Mouse (Mus musculus) olfactory bulb, adult 2 months (tissue): ENCODE measurements at regions not wholly inside any gene's neighbourhood (a gene's known extent, or its start where the extent isn't known, plus 50 kb on each side); places are given as distances from the start of the nearest gene placed in this dataset.

Source experiments
- H3K27ac ChIP-seq: fragments of 200-500 bp; 2 replicates; pipeline ENCODE4 v1.5.1; 2012; ENCODE audit warnings: low read depth, low read length; ENCODE audit not compliant: insufficient read depth
- H3K4me1 ChIP-seq: fragments of 200-500 bp; 2 replicates; pipeline ENCODE4 v1.6.1; 2012; ENCODE audit warnings: low read length; ENCODE audit not compliant: control insufficient read depth, insufficient read depth
- H3K4me3 ChIP-seq: fragments of 200-500 bp; 2 replicates; pipeline ENCODE4 v1.5.1; 2012; ENCODE audit warnings: mild to moderate bottlenecking, low read depth, low read length, moderate library complexity; ENCODE audit not compliant: insufficient read depth
- CTCF ChIP-seq: fragments of 200-500 bp; IDR thresholded peaks from 2 replicates; pipeline ENCODE4 v1.5.1; 2012; ENCODE audit warnings: low read depth, mild to moderate bottlenecking, low read length, moderate library complexity; ENCODE audit not compliant: insufficient read depth
- POLR2A ChIP-seq: fragments of 200-500 bp; IDR thresholded peaks from 2 replicates; pipeline ENCODE4 v1.6.1; 2012; ENCODE audit warnings: mild to moderate bottlenecking, low read depth, low read length, moderate library complexity; ENCODE audit not compliant: insufficient read depth
- WGBS: fragments of 180-500 bp; shearing (Covaris S2); methylation state at CpG from one replicate; pipeline ENCODE4 v1.1.7; 2018; 5-methylcytosine and 5-hydroxymethylcytosine counted together

DNA sequence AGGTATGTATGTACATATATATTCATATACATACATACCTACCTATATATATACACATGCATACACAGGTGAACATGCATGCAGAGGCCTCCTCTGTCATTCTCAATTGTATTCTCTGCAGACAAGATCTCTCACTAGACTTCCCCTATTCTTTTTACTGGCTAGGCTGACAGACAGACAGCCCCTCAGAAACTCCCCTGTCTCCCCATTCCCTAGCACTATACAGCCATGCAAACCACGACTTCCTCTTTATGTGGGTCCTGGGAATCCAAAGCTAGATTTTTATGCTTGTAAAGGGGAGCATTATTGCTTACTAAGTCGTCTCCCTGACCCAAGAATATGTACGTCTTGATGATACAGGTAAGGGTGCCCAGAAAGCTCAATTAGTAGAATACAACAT, 86.9 kb downstream of the Fam124b start:
- H3K4me1 ChIP-seq: no peaks in the 10 kb centered on the region
- TF ChIP-seq CTCF: no peak
- TF ChIP-seq POLR2A: no peak
- H3K4me3 ChIP-seq: no peak overlapping the region
- WGBS: 89% methylated on average over 3 of the region's 3 CpGs
- H3K27ac ChIP-seq: no peak overlapping the region

DNA sequence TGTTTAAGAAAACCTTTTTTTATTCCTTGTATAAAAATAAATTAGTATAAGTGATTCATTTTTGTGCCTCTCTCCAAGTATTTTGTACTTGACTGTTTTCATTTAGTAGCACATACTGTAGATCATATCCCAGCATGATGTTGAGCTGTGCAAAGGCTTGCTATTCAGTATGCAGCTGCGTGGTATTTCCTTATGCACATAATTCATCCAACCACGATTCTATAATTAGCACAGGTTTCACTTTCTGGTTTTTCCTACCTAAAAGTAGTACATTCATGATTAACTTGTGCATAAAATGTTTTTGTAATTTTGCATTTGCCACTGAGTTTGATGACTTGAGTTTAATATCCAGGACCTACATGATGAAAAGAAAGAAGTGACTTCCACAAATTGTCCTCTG, 94.3 kb downstream of the Fam124b start:
- WGBS: 56% methylated on average over 2 of the region's 2 CpGs

GRCm38 (mm10) chr1:80115913-80116312, 102.4 kb downstream of the Fam124b start:
- TF ChIP-seq CTCF (no peak), POLR2A (no peak)
- 39% methylated on average over 2 of the region's 2 CpGs for WGBS
- H3K4me1 ChIP-seq: no peaks in the 10 kb centered on the region
- H3K27ac ChIP-seq: no peak overlapping the region
- H3K4me3 ChIP-seq: no peak overlapping the region

More for the DNA sequence above, 94.3 kb downstream of the Fam124b start:
- H3K4me3 ChIP-seq: no peak overlapping the region
- no peak for TF ChIP-seq CTCF
- TF ChIP-seq POLR2A: no peak
- H3K27ac ChIP-seq: no peak overlapping the region
- H3K4me1 ChIP-seq: peaks cover 5% of the 10 kb centered on the region

- Histone ChIP-seq H3K27ac (no peak overlapping the region), H3K4me1 (no peaks in the 10 kb centered on the region), H3K4me3 (no peak overlapping the region)
- WGBS: 84% methylated on average over 2 of the region's 2 CpGs
- TF ChIP-seq POLR2A (no peak), CTCF (no peak)
Measured at GRCm38 (mm10) chr1:80107747-80108476, 110.4 kb downstream of the Fam124b start.

GRCm38 (mm10) chr1:80106269-80106668, 112.0 kb downstream of the Fam124b start:
- 84% methylated on average over 2 of the region's 2 CpGs for WGBS
- TF ChIP-seq CTCF (no peak), POLR2A (no peak)
- Histone ChIP-seq H3K4me3 (no peak overlapping the region), H3K27ac (no peak overlapping the region), H3K4me1 (no peaks in the 10 kb centered on the region)

DNA sequence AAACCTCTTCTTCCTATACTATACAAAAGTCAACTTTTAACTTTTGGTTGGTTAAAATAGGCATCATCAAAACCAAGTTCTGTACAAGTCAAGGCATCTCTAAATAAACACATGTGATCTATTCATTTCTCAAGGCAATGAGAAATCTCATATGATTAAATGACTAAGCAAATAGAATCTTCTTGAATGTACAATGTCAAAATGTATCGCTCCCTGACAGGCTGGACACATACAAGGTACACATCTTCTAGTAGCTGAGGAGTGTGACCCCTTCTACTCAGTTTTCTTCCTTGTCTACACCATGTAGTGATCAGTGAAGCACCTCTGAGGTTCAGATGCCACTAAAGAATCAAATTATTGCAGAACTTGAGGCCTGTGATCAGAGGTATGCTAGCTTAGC, 120.0 kb downstream of the Fam124b start:
- no peaks in the 10 kb centered on the region for H3K4me1 ChIP-seq
- H3K27ac ChIP-seq: no peak overlapping the region
- H3K4me3 ChIP-seq: no peak overlapping the region
- TF ChIP-seq CTCF (no peak), POLR2A (no peak)
- WGBS: 98% methylated on average over 1 of the region's 1 CpGs

GRCm38 (mm10) chr1:80091800-80092199, 126.5 kb downstream of the Fam124b start:
- 76% methylated on average over 2 of the region's 2 CpGs for WGBS

DNA sequence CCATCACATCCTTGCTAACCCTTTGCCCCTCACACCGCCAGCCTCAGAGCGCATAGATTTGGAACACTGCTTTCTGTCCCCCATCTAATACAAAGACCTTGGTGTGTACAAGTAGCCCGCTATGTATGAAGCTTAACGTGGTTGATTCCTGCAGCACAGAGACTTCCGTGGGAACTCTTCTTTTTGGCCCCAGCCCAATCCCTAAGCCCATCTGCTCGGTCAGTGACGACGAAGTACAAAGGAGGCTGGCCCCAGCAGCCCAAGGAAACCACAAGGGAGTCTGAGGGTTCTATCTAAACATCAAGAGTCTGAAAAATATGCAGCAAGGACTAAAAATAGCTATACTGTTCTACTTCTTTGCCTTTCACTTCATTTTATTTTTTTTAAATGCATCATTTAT, 126.9 kb downstream of the Fam124b start:
- H3K27ac ChIP-seq: no peak overlapping the region
- no peak for TF ChIP-seq CTCF
- TF ChIP-seq POLR2A: no peak
- H3K4me3 ChIP-seq: no peak overlapping the region
- 73% methylated on average over 8 of the region's 8 CpGs for WGBS
- no peaks in the 10 kb centered on the region for H3K4me1 ChIP-seq

More at GRCm38 (mm10) chr1:80091800-80092199, 126.5 kb downstream of the Fam124b start:
- Histone ChIP-seq H3K4me1 (no peaks in the 10 kb centered on the region), H3K4me3 (no peak overlapping the region), H3K27ac (no peak overlapping the region)
- TF ChIP-seq POLR2A (no peak), CTCF (no peak)

DNA sequence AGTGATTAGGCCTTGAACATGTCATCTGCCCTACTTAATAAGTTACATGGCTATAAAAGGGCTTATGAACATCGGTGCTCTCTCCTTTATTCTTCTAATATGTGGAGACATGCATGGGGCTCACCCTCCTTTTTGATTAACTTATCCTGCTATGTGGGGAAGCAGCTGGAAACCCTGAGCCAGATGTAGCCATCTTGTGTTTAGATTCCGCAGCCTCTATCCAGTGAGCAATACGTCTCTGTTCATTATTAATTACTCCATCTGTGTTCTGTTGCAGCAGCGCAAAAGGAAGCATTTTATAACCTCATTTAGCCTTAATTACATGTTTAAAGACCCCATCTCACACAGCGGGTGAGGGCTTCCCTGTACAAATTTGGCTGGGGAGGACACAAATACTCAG, 129.6 kb downstream of the Fam124b start:
- 55% methylated on average over 5 of the region's 5 CpGs for WGBS
- TF ChIP-seq CTCF (no peak), POLR2A (no peak)

GRCm38 (mm10) chr1:80076357-80076756, 141.9 kb downstream of the Fam124b start:
- peaks cover 2% of the 10 kb centered on the region; the same call in 1 of the 2 replicates for H3K4me1 ChIP-seq
- TF ChIP-seq CTCF: no peak
- TF ChIP-seq POLR2A: no peak
- 85% methylated on average over 4 of the region's 4 CpGs for WGBS
- H3K4me3 ChIP-seq: no peak overlapping the region
- H3K27ac ChIP-seq: no peak overlapping the region

More for the DNA sequence above, 129.6 kb downstream of the Fam124b start:
- no peak overlapping the region for H3K4me3 ChIP-seq
- H3K4me1 ChIP-seq: no peaks in the 10 kb centered on the region
- no peak overlapping the region for H3K27ac ChIP-seq

DNA sequence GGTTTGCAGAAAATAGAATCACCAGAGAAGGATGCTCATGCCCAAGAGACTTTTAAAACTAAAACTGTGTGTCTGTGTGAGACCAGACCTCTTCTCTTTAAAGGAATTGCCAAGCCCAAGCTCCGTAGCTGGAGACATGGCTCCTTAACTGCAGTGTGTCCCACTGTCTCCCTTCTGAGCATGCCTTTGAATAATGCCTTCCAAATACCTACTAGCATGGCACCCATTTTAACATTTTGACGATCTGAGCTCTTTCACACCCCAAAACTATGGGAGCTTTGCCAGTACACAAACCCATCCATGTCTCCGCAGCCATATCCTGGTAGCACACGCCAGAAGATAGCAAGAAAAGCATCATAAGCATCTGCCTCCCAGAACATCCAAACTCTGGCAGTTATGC, 143.9 kb downstream of the Fam124b start:
- Histone ChIP-seq H3K27ac (no peak overlapping the region), H3K4me3 (no peak overlapping the region), H3K4me1 (peaks cover 2% of the 10 kb centered on the region; the same call in 1 of the 2 replicates)
- TF ChIP-seq POLR2A: no peak
- no peak for TF ChIP-seq CTCF
- 91% methylated on average over 4 of the region's 4 CpGs for WGBS
